Mouse (Mus musculus) layer of hippocampus, adult 2 months (tissue): ENCODE results near the gene Eef1a1. TPM values are rescaled to one million over a fixed set of nuclear protein-coding genes. Genes with fewer than 3 reads are reported as not detected.

Experiments used
- DNase-seq, 2 experiments: peaks; one replicate each; pipeline ENCODE4 v3.0.0; 2022; ENCODE audit warnings: low spot score in 2 of 2
- H3K27ac ChIP-seq: fragments of 200-600 bp; 2 replicates; pipeline ENCODE4 v1.8.1; 2022
- H3K4me3 ChIP-seq: fragments of 200-600 bp; 2 replicates; pipeline ENCODE4 v1.8.1; 2022; ENCODE audit warnings: mild to moderate bottlenecking
- CTCF ChIP-seq: fragments of 200-600 bp; conservative IDR thresholded peaks from 2 replicates; pipeline ENCODE4 v1.8.1; 2022; ENCODE audit warnings: antibody characterized with exemption, mild to moderate bottlenecking, moderate library complexity
- total RNA-seq, 2 experiments: library from RNA; stranded (reverse); gene quantifications; 2 replicates each; pipeline ENCODE4 v1.2.3; 2021

Gene Eef1a1
- total RNA-seq, 2 experiments from 2014 or later, result 3,119 to 3,317 TPM

GRCm38 (mm10) chr9:78477021-78477551 is 11.9 kb downstream of the Eef1a1 start:
- Histone ChIP-seq H3K27ac (no peak overlapping the region), H3K4me3 (no peak overlapping the region)
- DNase-seq, result no peak
- TF ChIP-seq CTCF, result peak; percentile 80

DNA sequence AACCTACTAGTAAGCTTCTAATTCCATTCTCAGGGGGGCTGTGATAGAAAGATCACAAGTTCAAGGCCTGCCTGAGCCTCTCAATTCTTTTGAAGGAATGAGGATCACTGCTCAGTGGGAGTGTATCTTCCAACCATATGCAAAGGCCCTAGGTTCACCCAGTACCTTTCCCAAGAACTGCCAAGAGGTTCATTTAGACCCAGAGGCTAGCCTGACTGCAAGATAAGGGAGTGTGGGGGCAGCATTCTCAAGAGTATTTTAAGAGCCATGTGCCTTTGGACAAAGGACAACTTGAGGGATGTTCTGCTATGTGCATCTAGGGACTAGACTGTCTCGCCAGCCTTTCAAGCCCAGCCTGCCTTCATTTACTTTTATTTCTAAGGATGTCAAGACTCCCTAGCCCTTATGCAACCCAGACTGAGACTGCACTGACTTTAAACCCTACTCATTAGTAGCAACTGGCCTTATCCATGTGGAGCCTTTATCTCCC is 12.4 kb downstream of the Eef1a1 start:
- no peak overlapping the region for H3K27ac ChIP-seq
- no peak for TF ChIP-seq CTCF
- no peak overlapping the region for H3K4me3 ChIP-seq

DNA sequence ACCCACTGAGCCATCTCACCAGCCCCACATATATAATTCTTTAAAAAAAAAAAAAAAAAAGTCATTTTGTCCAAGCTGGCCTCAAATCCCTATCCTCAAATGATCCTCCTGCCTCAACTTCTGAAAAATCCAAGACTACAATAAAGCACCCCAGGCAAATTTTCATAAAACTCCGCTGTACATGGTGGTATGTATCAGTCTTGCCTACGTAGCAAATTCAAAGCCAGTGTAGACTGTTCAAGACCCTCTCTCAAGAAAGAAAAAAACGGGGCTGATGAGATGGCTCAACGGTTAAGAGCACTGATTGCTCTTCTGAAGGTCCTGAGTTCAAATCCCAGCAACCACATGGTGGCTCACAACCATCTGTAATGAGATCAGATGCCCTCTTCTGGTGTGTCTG is 13.1 kb downstream of the Eef1a1 start:
- Histone ChIP-seq H3K4me3 (no peak overlapping the region), H3K27ac (no peak overlapping the region)
- DNase-seq, result no peak
- 0 out of 2 replicates have a peak, but pooled peaks have one; percentile 33 for TF ChIP-seq CTCF

More for the DNA sequence above, 12.4 kb downstream of the Eef1a1 start:
- no peak for DNase-seq

- Histone ChIP-seq H3K27ac (no peak overlapping the region), H3K4me3 (no peak overlapping the region)
- DNase-seq, result no peak
- no peak for TF ChIP-seq CTCF
These were observed 13.6 kb downstream of the Eef1a1 start for GRCm38 (mm10) chr9:78475383-78475780.

GRCm38 (mm10) chr9:78474771-78475382 is 14.1 kb downstream of the Eef1a1 start:
- no peak for DNase-seq
- no peak overlapping the region for H3K27ac ChIP-seq
- H3K4me3 ChIP-seq, result no peak overlapping the region
- TF ChIP-seq CTCF, result no peak

DNA sequence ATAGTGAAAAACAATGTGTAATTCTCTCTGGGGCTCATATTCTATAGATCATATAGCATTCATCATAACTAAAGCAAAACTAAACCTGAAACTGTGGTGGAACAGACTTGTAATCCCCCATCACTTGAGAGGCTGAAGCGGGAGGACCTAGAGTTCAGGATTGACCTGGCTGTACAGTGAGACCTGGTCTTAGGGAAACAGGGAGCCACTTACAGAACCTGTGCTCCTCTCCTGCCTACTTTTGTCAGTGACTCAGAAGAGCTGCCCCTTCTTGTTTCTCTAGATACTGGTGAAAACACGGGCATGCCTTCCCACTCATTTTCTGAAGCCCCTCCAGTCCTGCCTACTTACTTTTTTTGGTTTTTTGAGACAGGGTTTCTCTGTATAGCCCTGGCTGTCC is 14.7 kb downstream of the Eef1a1 start:
- no peak overlapping the region for H3K4me3 ChIP-seq
- no peak overlapping the region for H3K27ac ChIP-seq
- TF ChIP-seq CTCF, result no peak
- DNase-seq, result no peak

DNA sequence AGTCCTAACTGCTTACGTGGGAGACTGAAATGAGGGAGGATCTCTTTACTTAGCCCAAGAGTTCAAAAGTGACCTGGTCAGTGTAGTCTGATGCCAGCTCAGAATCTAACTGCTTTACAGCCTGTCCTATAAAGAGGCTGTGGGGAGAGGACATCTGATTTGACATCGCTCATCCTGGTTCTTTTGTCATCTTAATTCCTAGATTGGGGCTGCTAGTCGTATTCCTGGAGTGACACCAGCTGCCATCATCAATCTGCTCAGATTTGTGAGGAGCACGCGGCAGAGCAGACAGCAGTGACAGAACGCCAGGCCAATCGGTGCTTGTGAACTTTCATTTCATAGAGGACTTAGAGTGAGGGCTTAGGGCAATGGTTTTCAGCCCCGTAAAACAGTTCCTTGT is 15.4 kb downstream of the Eef1a1 start:
- TF ChIP-seq CTCF, result no peak
- peak in 1 of 2 experiments; percentile 33 for DNase-seq
- Histone ChIP-seq H3K27ac (no peak overlapping the region), H3K4me3 (no peak overlapping the region)

GRCm38 (mm10) chr9:78465725-78466124 is 23.2 kb downstream of the Eef1a1 start:
- Histone ChIP-seq H3K27ac (no peak overlapping the region), H3K4me3 (no peak overlapping the region)
- no peak for TF ChIP-seq CTCF
- DNase-seq, result no peak

GRCm38 (mm10) chr9:78463337-78463736 is 25.6 kb downstream of the Eef1a1 start:
- no peak overlapping the region; the same call in 1 of the 2 replicates for H3K27ac ChIP-seq
- no peak for TF ChIP-seq CTCF
- H3K4me3 ChIP-seq, result no peak overlapping the region
- no peak for DNase-seq

- DNase-seq, result no peak
- TF ChIP-seq CTCF, result no peak
- H3K27ac ChIP-seq, result no peak overlapping the region
- no peak overlapping the region for H3K4me3 ChIP-seq
These were observed 31.9 kb downstream of the Eef1a1 start for GRCm38 (mm10) chr9:78457026-78457425.

- DNase-seq, result no peak
- TF ChIP-seq CTCF, result no peak
These were observed 37.6 kb downstream of the Eef1a1 start for GRCm38 (mm10) chr9:78451382-78451781.

DNA sequence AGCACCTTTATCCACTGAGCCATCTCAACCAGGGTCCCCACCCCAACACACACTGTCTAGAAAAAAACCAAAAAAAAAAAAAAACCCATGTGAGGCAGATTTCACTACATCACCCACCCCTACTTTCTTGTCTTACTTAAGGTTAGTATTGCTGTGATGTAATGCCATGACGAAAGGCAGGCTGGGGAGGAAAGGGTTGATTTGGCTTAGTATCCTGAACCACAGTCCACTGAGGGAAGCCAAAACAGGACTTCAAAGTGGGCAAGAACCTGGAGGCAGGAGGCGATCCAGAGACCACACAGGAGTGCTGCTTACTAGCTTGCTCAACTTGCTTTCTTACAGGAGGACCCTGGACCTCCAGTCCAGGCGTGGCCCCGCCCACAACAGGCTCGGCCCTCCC is 38.5 kb downstream of the Eef1a1 start:
- no peak for DNase-seq
- no peak overlapping the region for H3K4me3 ChIP-seq
- no peak for TF ChIP-seq CTCF

More at GRCm38 (mm10) chr9:78451382-78451781, 37.6 kb downstream of the Eef1a1 start:
- no peak overlapping the region for H3K4me3 ChIP-seq
- no peak overlapping the region for H3K27ac ChIP-seq

DNA sequence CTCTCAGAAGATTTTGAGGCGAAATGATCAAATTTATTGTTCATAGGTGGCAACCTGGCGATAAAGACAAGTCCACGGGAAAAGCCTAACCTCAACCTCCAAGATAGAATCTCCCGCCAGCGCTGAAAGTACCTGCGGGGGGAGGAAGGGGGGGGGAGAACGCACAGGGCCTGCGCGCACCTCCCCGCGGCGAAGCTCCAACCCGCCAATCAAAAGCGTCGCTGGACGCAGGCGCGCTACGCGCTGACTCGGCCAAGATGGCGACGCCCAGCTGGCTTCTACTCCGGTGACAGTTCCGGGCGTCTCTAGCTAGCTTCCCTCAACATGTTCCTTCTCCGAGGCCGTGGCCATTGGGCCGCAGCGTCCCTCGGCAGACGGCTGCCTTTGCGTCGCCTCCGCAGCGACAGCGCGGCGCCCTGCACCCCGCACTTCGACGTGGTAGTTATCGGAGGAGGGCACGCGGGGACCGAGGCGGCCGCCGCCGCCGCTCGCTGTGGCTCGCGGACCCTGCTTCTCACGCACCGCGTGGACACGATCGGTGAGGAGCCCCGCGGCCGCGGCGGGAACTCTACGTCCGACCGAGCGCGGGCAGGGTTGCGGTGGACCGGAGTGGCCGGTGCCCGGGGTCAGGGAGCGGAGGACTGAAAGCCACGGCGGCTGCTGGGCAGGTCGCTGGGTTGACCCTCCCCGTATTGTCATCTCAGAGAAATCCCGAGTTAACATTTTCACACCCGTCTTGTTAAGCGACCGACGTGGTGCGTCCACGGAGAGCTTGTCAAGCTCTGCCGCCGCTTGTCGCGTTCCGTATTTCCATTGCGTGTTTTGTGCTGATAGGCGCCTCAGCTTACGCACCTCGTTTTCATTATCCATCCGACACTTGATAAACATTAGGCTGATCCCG is 40.7 kb downstream of the Eef1a1 start, which contains the start of the genes Mto1 and Gm17324:
Gene Mto1 (plus strand): TSS at position 236 of the 901 bp plus-strand sequence.
Gene Gm17324 (minus strand): TSS at position 814 of the 901 bp plus-strand sequence.
- Histone ChIP-seq H3K4me3 (peak within 1 kb of the TSS; percentile 100), H3K27ac (peak within 1 kb of the TSS; percentile 98)
- peak; percentile 84 to 90 for DNase-seq
- no peak for TF ChIP-seq CTCF

More for the DNA sequence above, 38.5 kb downstream of the Eef1a1 start:
- H3K27ac ChIP-seq, result no peak overlapping the region
